Mouse (Mus musculus) lung, adult 2 months (tissue): ENCODE measurements at regions not wholly inside any gene's neighbourhood (a gene's known extent, or its start where the extent isn't known, plus 50 kb on each side); places are given as distances from the start of the nearest gene placed in this dataset.

Source experiments
- CTCF ChIP-seq: fragments of 200-500 bp; IDR thresholded peaks from 2 replicates; pipeline ENCODE4 v1.5.1; 2011; ENCODE audit warnings: mild to moderate bottlenecking, low read length, control low read depth; ENCODE audit not compliant: insufficient read depth
- POLR2A ChIP-seq: fragments of 200-500 bp; IDR thresholded peaks from 2 replicates; pipeline ENCODE4 v1.6.1; 2011; ENCODE audit warnings: low read depth, mild to moderate bottlenecking, control low read depth, low read length, borderline replicate concordance; ENCODE audit errors: extremely low read depth

- TF ChIP-seq CTCF (no peak), POLR2A (no peak)
These were observed 185.8 kb upstream of the Gdnf start for GRCm38 (mm10) chr15:7624689-7625472.
